Mouse (Mus musculus): ENCODE results near the gene Def6.
"Not testable (repeated sequence)": the region's sequence is repeated elsewhere in the genome, so short reads cannot be mapped to it uniquely, and the experiment has no call there.

The Def6 gene

GRCm38 (mm10) chr17:28209457-28210110, 2.0 kb downstream of the Def6 start:
- DNase-seq, result peak; percentile 58

GRCm38 (mm10) chr17:28211921-28212341, 4.4 kb downstream of the Def6 start:
- DNase-seq, result peak; percentile 80

GRCm38 (mm10) chr17:28212391-28212790, 4.8 kb downstream of the Def6 start:
- DNase-seq, result no peak

GRCm38 (mm10) chr17:28213236-28213635, 5.7 kb downstream of the Def6 start:
- peak; percentile 87 for DNase-seq

- DNase-seq, result no peak
Observed at GRCm38 (mm10) chr17:28216791-28217190, 9.2 kb downstream of the Def6 start.

GRCm38 (mm10) chr17:28217721-28218649, 10.4 kb downstream of the Def6 start:
- peak; percentile 79 for DNase-seq

- not testable (repeated sequence) for DNase-seq
Observed at GRCm38 (mm10) chr17:28222463-28222862, 14.9 kb downstream of the Def6 start.

- DNase-seq, result peak; percentile 97
Observed at GRCm38 (mm10) chr17:28223561-28224391, 16.2 kb downstream of the Def6 start.

GRCm38 (mm10) chr17:28224615-28225014, 17.0 kb downstream of the Def6 start:
- no peak for DNase-seq

- peak; percentile 97 for DNase-seq
Observed at GRCm38 (mm10) chr17:28226014-28226413, 18.4 kb downstream of the Def6 start.

GRCm38 (mm10) chr17:28230486-28230885, 22.9 kb downstream of the Def6 start:
- DNase-seq, result no peak

- DNase-seq, result no peak
Observed at GRCm38 (mm10) chr17:28231026-28231736, 23.6 kb downstream of the Def6 start.

- peak; percentile 100 for DNase-seq
Observed at GRCm38 (mm10) chr17:28232475-28233060, 25.0 kb downstream of the Def6 start, which contains the start of gene Ppard. TSS of gene Ppard (plus strand) at chr17:28232700.

- no peak for DNase-seq
Observed at GRCm38 (mm10) chr17:28233091-28233731, 25.6 kb downstream of the Def6 start.

- no peak for DNase-seq
Observed at GRCm38 (mm10) chr17:28234641-28235040, 27.1 kb downstream of the Def6 start.

GRCm38 (mm10) chr17:28235982-28236635, 28.5 kb downstream of the Def6 start:
- no peak for DNase-seq

GRCm38 (mm10) chr17:28236636-28237015, 29.0 kb downstream of the Def6 start:
- no peak for DNase-seq

GRCm38 (mm10) chr17:28237362-28237761, 29.8 kb downstream of the Def6 start:
- no peak for DNase-seq

GRCm38 (mm10) chr17:28237874-28238273, 30.3 kb downstream of the Def6 start:
- no peak for DNase-seq

GRCm38 (mm10) chr17:28240846-28241245, 33.3 kb downstream of the Def6 start:
- DNase-seq, result no peak

- DNase-seq, result no peak
Observed at GRCm38 (mm10) chr17:28242296-28242695, 34.7 kb downstream of the Def6 start.
